Mouse (Mus musculus): Measurements from ENCODE around the gene Odf2l. TPM values are rescaled to one million over a fixed set of nuclear protein-coding genes. Genes with fewer than 3 reads are reported as not detected.

Gene Odf2l
- polyA plus RNA-seq, 1 experiment from 2014 or later = 17.4 TPM

DNA sequence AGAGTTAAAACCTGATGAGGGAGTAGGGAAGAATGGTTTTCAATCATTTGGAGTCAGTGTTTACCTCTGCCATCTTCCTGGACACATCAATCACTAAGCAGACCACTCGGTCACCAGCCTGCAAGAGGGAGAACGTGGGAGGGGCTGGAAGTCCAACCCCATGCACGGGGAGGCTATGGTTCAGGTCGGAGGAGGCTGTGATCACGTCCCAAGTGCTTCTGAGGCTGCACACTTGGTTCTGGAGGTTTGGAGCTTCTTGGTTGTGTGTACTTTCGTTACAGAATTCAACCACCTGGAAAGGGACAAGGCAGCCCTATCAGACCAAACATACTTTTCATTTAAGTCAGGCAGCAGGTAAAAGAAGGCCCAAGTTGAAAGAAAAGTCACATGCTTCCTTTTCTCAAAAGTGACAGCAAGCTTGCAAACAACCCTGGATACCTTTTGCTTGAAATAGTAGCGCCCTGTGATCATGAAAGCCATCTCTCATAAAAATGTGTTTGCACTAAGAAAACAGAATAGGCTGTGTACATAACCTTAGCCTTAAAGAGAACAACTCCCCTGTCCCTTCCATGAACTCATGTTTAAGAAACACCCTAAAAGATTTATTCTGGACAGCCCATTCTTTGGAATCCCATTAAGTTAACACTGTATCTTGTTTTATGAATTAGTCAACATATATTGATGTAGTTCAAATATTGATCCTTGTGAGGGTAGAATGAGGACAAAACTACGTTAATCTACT is 30.4 kb upstream of the Odf2l start:
- no peak overlapping the region for H3K27ac ChIP-seq (ENCODE audit: low read depth)
- DNase-seq (peak; percentile 6), ATAC-seq (ENCODE audit: insufficient read depth) (peak; percentile 44; the same call in 1 of the 2 replicates)
- H3K27me3 ChIP-seq (ENCODE audit: insufficient read depth, low read length) = no peaks in the 10 kb centered on the region
- H3K9ac ChIP-seq = no peak overlapping the region
- H3K4me3 ChIP-seq (ENCODE audit: low read depth, low read length) = no peak overlapping the region
- H3K4me1 ChIP-seq (ENCODE audit: insufficient read depth) = no peaks in the 10 kb centered on the region
- WGBS = 31% methylated on average over 8 of the region's 8 CpGs
- no peak for TF ChIP-seq CTCF (IDR thresholded peaks at IDR 0.05; ENCODE audit: low read depth)
- H3K4me2 ChIP-seq = no peak overlapping the region
- H3K36me3 ChIP-seq (ENCODE audit: insufficient read depth) = no peaks in the 10 kb centered on the region
- H3K9me3 ChIP-seq (ENCODE audit: low read depth, low read length) = no peaks in the 10 kb centered on the region

DNA sequence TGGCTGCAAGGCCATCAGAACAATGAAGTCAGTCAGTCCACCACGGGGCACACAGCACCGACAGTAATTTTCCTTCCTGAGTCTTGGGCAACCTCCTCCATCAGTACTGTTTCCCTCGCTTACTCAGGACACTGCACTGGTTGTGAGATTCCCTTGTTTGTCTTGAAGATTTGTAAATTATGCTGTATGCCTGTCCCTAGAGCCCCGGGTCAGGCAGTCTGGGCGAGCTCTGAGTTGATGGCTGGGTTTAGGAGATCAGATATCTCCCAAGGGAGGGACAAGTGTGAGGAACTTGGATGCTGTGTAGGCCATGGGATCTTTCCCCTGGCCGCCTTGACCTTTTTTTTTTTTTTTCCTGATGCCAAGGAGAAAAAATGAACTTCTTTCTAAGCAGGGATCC is 19.1 kb upstream of the Odf2l start, which contains the start of gene Clca2:
Gene Clca2, minus strand, starts transcription at position 153 of the 400 bp plus-strand sequence.
- no peak within 1 kb of the TSS for H3K4me2 ChIP-seq
- 60% methylated on average over 6 of the region's 6 CpGs for WGBS

GRCm38 (mm10) chr3:145101891-145102555 is 16.4 kb upstream of the Odf2l start:
- H3K4me2 ChIP-seq = no peak overlapping the region; the same call in 1 of the 2 replicates
- no peaks in the 10 kb centered on the region; the same call in 1 of the 2 replicates for H3K4me1 ChIP-seq (ENCODE audit: insufficient read depth)
- no peak overlapping the region for H3K27ac ChIP-seq (ENCODE audit: low read depth)
- no peak for TF ChIP-seq CTCF (IDR thresholded peaks at IDR 0.05; ENCODE audit: low read depth)
- peak; percentile 47 for DNase-seq
- H3K27me3 ChIP-seq (ENCODE audit: insufficient read depth, low read length) = no peaks in the 10 kb centered on the region
- no peaks in the 10 kb centered on the region for H3K36me3 ChIP-seq (ENCODE audit: insufficient read depth)
- H3K9me3 ChIP-seq (ENCODE audit: low read depth, low read length) = no peaks in the 10 kb centered on the region
- no peak overlapping the region for H3K4me3 ChIP-seq (ENCODE audit: low read depth, low read length)
- peak; percentile 52; the same call in 1 of the 2 replicates for ATAC-seq (ENCODE audit: insufficient read depth)
- 62% methylated on average over 9 of the region's 9 CpGs for WGBS
- H3K9ac ChIP-seq = no peak overlapping the region

More for the DNA sequence above, 19.1 kb upstream of the Odf2l start, which contains the start of gene Clca2:
- H3K9ac ChIP-seq = no peak within 1 kb of the TSS
- H3K4me1 ChIP-seq (ENCODE audit: insufficient read depth) = no peaks in the 10 kb centered on the region; the same call in 1 of the 2 replicates
- no peaks in the 10 kb centered on the region for H3K9me3 ChIP-seq (ENCODE audit: low read depth, low read length)
- no peak within 1 kb of the TSS; the same call in 1 of the 2 replicates for H3K27ac ChIP-seq (ENCODE audit: low read depth)
- no peaks in the 10 kb centered on the region for H3K36me3 ChIP-seq (ENCODE audit: insufficient read depth)
- no peak for DNase-seq
- no peak for TF ChIP-seq CTCF (IDR thresholded peaks at IDR 0.05; ENCODE audit: low read depth)
- ATAC-seq (ENCODE audit: insufficient read depth) = no peak
- H3K4me3 ChIP-seq (ENCODE audit: low read depth, low read length) = no peak within 1 kb of the TSS
- no peaks in the 10 kb centered on the region for H3K27me3 ChIP-seq (ENCODE audit: insufficient read depth, low read length)

DNA sequence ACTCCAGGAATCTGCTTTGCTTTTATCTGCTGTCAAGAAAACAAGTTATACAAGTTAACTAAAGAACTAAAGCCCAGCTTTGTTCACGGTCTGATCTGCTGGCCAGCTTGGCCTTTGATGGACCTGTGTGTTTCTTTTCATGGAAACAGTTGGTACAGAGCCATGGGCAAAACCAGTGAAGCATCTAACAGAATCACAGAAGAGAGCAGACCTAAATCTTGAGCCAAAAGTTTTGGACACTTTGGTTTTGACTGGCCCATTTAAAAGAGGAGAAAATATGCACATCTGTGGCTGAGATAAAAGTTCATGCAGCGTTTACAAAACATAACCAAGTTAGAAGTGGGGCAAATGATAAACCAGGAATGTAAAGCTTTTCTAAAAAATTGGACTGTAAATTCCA is 15.1 kb upstream of the Odf2l start:
- no peak overlapping the region for H3K9ac ChIP-seq
- no peak overlapping the region for H3K27ac ChIP-seq (ENCODE audit: low read depth)
- H3K4me2 ChIP-seq = no peak overlapping the region
- H3K9me3 ChIP-seq (ENCODE audit: low read depth, low read length) = no peaks in the 10 kb centered on the region
- ATAC-seq (ENCODE audit: insufficient read depth) = no peak
- no peaks in the 10 kb centered on the region for H3K27me3 ChIP-seq (ENCODE audit: insufficient read depth, low read length)
- 48% methylated on average over 2 of the region's 2 CpGs for WGBS
- no peaks in the 10 kb centered on the region for H3K36me3 ChIP-seq (ENCODE audit: insufficient read depth)
- no peak overlapping the region for H3K4me3 ChIP-seq (ENCODE audit: low read depth, low read length)
- DNase-seq = no peak
- no peaks in the 10 kb centered on the region; the same call in 1 of the 2 replicates for H3K4me1 ChIP-seq (ENCODE audit: insufficient read depth)
- TF ChIP-seq CTCF (IDR thresholded peaks at IDR 0.05; ENCODE audit: low read depth) = no peak

DNA sequence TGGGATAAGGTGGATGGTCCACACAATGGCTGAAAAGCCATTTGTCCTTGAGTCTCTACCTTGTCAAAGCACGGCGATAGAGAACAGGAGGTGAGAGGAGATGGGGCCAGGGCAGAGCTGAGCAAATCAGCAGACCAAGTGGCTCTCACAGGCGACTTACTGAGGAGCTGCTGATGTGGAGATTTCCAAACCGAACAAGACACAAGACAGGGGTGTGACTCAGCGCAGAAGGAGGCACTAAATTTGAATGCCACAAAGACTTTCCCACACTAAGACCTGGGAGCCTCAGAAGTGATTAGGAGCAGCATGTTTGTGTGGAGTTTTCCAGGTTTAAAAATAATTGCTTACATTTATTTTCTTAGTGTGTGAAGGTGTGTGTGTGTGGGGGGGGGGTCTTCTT is 14.6 kb upstream of the Odf2l start:
- no peak overlapping the region for H3K27ac ChIP-seq (ENCODE audit: low read depth)
- H3K4me3 ChIP-seq (ENCODE audit: low read depth, low read length) = no peak overlapping the region
- TF ChIP-seq CTCF (IDR thresholded peaks at IDR 0.05; ENCODE audit: low read depth) = no peak
- no peak overlapping the region for H3K9ac ChIP-seq
- no peak for DNase-seq
- H3K9me3 ChIP-seq (ENCODE audit: low read depth, low read length) = no peaks in the 10 kb centered on the region
- H3K27me3 ChIP-seq (ENCODE audit: insufficient read depth, low read length) = no peaks in the 10 kb centered on the region
- H3K36me3 ChIP-seq (ENCODE audit: insufficient read depth) = no peaks in the 10 kb centered on the region
- H3K4me1 ChIP-seq (ENCODE audit: insufficient read depth) = no peaks in the 10 kb centered on the region; the same call in 1 of the 2 replicates
- WGBS = 20% methylated on average over 5 of the region's 5 CpGs
- no peak overlapping the region for H3K4me2 ChIP-seq
- ATAC-seq (ENCODE audit: insufficient read depth) = no peak; the same call in 1 of the 2 replicates

GRCm38 (mm10) chr3:145105076-145105772 is 13.2 kb upstream of the Odf2l start:
- Histone ChIP-seq H3K4me1 (ENCODE audit: insufficient read depth) (no peaks in the 10 kb centered on the region; the same call in 1 of the 2 replicates), H3K9ac (no peak overlapping the region), H3K4me3 (ENCODE audit: low read depth, low read length) (no peak overlapping the region), H3K27me3 (ENCODE audit: insufficient read depth, low read length) (no peaks in the 10 kb centered on the region), H3K36me3 (ENCODE audit: insufficient read depth) (no peaks in the 10 kb centered on the region), H3K4me2 (no peak overlapping the region), H3K9me3 (ENCODE audit: low read depth, low read length) (no peaks in the 10 kb centered on the region), H3K27ac (ENCODE audit: low read depth) (no peak overlapping the region)
- DNase-seq (peak; percentile 21), ATAC-seq (ENCODE audit: insufficient read depth) (no peak)
- TF ChIP-seq CTCF (IDR thresholded peaks at IDR 0.05; ENCODE audit: low read depth) = no peak
- 60% methylated on average over 5 of the region's 5 CpGs for WGBS
